Mouse (Mus musculus): ENCODE measurements at regions not wholly inside any gene's neighbourhood (a gene's known extent, or its start where the extent isn't known, plus 50 kb on each side); places are given as distances from the start of the nearest gene placed in this dataset.

GRCm38 (mm10) chr13:107569477-107569876 lies 474.8 kb upstream of the Smim15 start:
- DNase-seq (ENCODE audit: low read depth, low spot score), result no peak
- Histone ChIP-seq H3K27ac (ENCODE audit: control insufficient read depth, low read depth, low read length) (no peak overlapping the region), H3K36me3 (ENCODE audit: control insufficient read depth in 1 of 2, insufficient read depth in 2 of 2, low read length in 2 of 2) (peaks cover 0 to 39% of the 10 kb centered on the region in 2 experiments; a peak in 2 of 4 replicates), H3K79me2 (ENCODE audit: control insufficient read depth, insufficient read depth, low read length, poor library complexity) (no peaks in the 10 kb centered on the region), H3K4me1 (ENCODE audit: control insufficient read depth in 1 of 2, insufficient read depth in 2 of 2, low read length in 2 of 2) (peaks cover 23 to 36% of the 10 kb centered on the region in 2 experiments), H3K9ac (ENCODE audit: control insufficient read depth, low read depth, low read length, poor library complexity, severe bottlenecking) (no peak overlapping the region), H3K27me3 (ENCODE audit: control insufficient read depth in 1 of 2, insufficient read depth in 2 of 2, low read length in 2 of 2) (no peaks in the 10 kb centered on the region), H3K9me3 (replicated peaks; ENCODE audit: insufficient read depth, low read length) (no peaks in the 10 kb centered on the region), H3K4me3 (ENCODE audit: control insufficient read depth in 1 of 2, insufficient read depth in 1 of 2, low read depth in 2 of 2, low read length in 2 of 2) (no peak overlapping the region)
- TF ChIP-seq EP300 (IDR thresholded peaks at IDR 0.05; ENCODE audit: low read depth in 1 of 2, low read length in 2 of 2) (0 out of 4 replicates have a peak, but pooled peaks have one; percentile 9 to 23), ZC3H11A (IDR thresholded peaks at IDR 0.05; ENCODE audit: low read depth, low read length) (no peak)

GRCm38 (mm10) chr13:107568701-107569121 lies 475.5 kb upstream of the Smim15 start:
- H3K27ac ChIP-seq (ENCODE audit: control insufficient read depth, low read depth, low read length), result no peak overlapping the region
- peak; percentile 19 for DNase-seq (ENCODE audit: low read depth, low spot score)
- H3K9me3 ChIP-seq (replicated peaks; ENCODE audit: insufficient read depth, low read length), result no peaks in the 10 kb centered on the region
- TF ChIP-seq USF2 (IDR thresholded peaks at IDR 0.05; ENCODE audit: borderline replicate concordance in 1 of 2, insufficient read depth in 1 of 2, low read depth in 1 of 2, low read length in 2 of 2) (no peak), USF1 (IDR thresholded peaks at IDR 0.05; ENCODE audit: low read depth, low read length) (no peak), BHLHE40 (IDR thresholded peaks at IDR 0.05; ENCODE audit: borderline replicate concordance, low read depth, low read length) (no peak), TBP (IDR thresholded peaks at IDR 0.05; ENCODE audit: low read depth, low read length) (no peak), RCOR1 (IDR thresholded peaks at IDR 0.05; ENCODE audit: low read depth, low read length) (no peak), KAT2A (conservative IDR thresholded peaks at IDR 0.05; ENCODE audit: low read depth, low read length) (no peak), ZMIZ1 (IDR thresholded peaks at IDR 0.05; ENCODE audit: low read depth, low read length) (no peak), SIN3A (IDR thresholded peaks at IDR 0.05; ENCODE audit: low read length) (no peak), MAFK (IDR thresholded peaks at IDR 0.05; ENCODE audit: borderline replicate concordance, low read depth, low read length) (no peak)
- H3K27me3 ChIP-seq (ENCODE audit: control insufficient read depth in 1 of 2, insufficient read depth in 2 of 2, low read length in 2 of 2), result no peaks in the 10 kb centered on the region
- no peaks in the 10 kb centered on the region for H3K79me2 ChIP-seq (ENCODE audit: control insufficient read depth, insufficient read depth, low read length, poor library complexity)
- H3K9ac ChIP-seq (ENCODE audit: control insufficient read depth, low read depth, low read length, poor library complexity, severe bottlenecking), result no peak overlapping the region
- H3K4me1 ChIP-seq (ENCODE audit: control insufficient read depth in 1 of 2, insufficient read depth in 2 of 2, low read length in 2 of 2), result peaks cover 15 to 28% of the 10 kb centered on the region in 2 experiments
- H3K4me3 ChIP-seq (ENCODE audit: control insufficient read depth in 1 of 2, insufficient read depth in 1 of 2, low read depth in 2 of 2, low read length in 2 of 2), result no peak overlapping the region
- H3K36me3 ChIP-seq (ENCODE audit: control insufficient read depth in 1 of 2, insufficient read depth in 2 of 2, low read length in 2 of 2), result peaks cover 0 to 31% of the 10 kb centered on the region in 2 experiments; a peak in 2 of 4 replicates

DNA sequence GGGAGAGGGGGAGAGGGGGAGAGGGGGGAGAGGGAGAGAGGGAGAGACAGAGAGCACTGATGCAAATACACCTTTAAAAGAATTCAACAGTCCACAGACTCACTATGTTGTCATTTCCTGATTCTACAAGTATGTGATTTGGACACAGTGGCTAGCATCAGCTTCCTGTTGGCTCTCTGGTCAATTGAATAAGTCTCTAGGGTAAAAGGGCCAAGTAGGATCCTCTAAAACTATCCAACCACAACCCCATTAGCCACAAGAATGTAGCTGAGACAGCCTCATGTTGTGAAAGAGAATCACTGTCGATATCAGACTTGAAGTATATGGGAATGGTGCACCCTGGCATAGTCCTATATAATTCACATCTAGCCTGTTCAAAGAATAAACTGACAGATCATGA lies 481.8 kb upstream of the Smim15 start:
- Histone ChIP-seq H3K79me2 (ENCODE audit: control insufficient read depth, insufficient read depth, low read length, poor library complexity) (no peaks in the 10 kb centered on the region), H3K27me3 (ENCODE audit: control insufficient read depth in 1 of 2, insufficient read depth in 2 of 2, low read length in 2 of 2) (peaks cover 0 to 1% of the 10 kb centered on the region in 2 experiments; a peak in 2 of 4 replicates), H3K36me3 (ENCODE audit: control insufficient read depth in 1 of 2, insufficient read depth in 2 of 2, low read length in 2 of 2) (no peaks in the 10 kb centered on the region), H3K9ac (ENCODE audit: control insufficient read depth, low read depth, low read length, poor library complexity, severe bottlenecking) (no peak overlapping the region), H3K4me1 (ENCODE audit: control insufficient read depth in 1 of 2, insufficient read depth in 2 of 2, low read length in 2 of 2) (no peaks in the 10 kb centered on the region), H3K27ac (ENCODE audit: control insufficient read depth, low read depth, low read length) (no peak overlapping the region), H3K4me3 (ENCODE audit: control insufficient read depth in 1 of 2, insufficient read depth in 1 of 2, low read depth in 2 of 2, low read length in 2 of 2) (no peak overlapping the region), H3K9me3 (replicated peaks; ENCODE audit: insufficient read depth, low read length) (no peaks in the 10 kb centered on the region)
- no peak for DNase-seq (ENCODE audit: low read depth, low spot score)
- TF ChIP-seq TCF12 (IDR thresholded peaks at IDR 0.05; ENCODE audit: low read depth, low read length), result no peak
- no peak for TF ChIP-seq MEF2A (IDR thresholded peaks at IDR 0.05; ENCODE audit: extremely low read depth, insufficient replicate concordance, low read depth, low read length, poor library complexity, severe bottlenecking)
- TF ChIP-seq NRF1 (IDR thresholded peaks at IDR 0.05; ENCODE audit: insufficient read depth, low read depth, low read length, poor library complexity, severe bottlenecking), result no peak
- no peak for TF ChIP-seq SIN3A (IDR thresholded peaks at IDR 0.05; ENCODE audit: low read length)
- TF ChIP-seq UBTF (IDR thresholded peaks at IDR 0.05; ENCODE audit: borderline replicate concordance, insufficient read depth, low read depth, low read length), result no peak
- TF ChIP-seq MYB (IDR thresholded peaks at IDR 0.05; ENCODE audit: low read depth, low read length), result no peak
- no peak for TF ChIP-seq POLR2AphosphoS5 (IDR thresholded peaks at IDR 0.05; ENCODE audit: borderline replicate concordance, low read depth, low read length)
- no peak for TF ChIP-seq GABPA (IDR thresholded peaks at IDR 0.05; ENCODE audit: low read depth, low read length)
- TF ChIP-seq EP300 (IDR thresholded peaks at IDR 0.05; ENCODE audit: low read depth in 1 of 2, low read length in 2 of 2), result no peak
- no peak for TF ChIP-seq KAT2A (conservative IDR thresholded peaks at IDR 0.05; ENCODE audit: low read depth, low read length)
- TF ChIP-seq RAD21 (IDR thresholded peaks at IDR 0.05; ENCODE audit: low read depth, low read length), result no peak
